Mouse (Mus musculus): Measurements from ENCODE around the gene Lsm3. TPM values are rescaled to one million over a fixed set of nuclear protein-coding genes. Genes with fewer than 3 reads are reported as not detected.
A peak's percentile ranks its signal among the peaks of the same experiment; 100 is the strongest.

Gene Lsm3
- polyA plus RNA-seq, 1 experiment from 2014 or later, result 332 TPM

GRCm38 (mm10) chr6:91506036-91506435 is 9.7 kb upstream of the Lsm3 start:
- no peak overlapping the region for H3K4me3 ChIP-seq (ENCODE audit: low read length)
- H3K27ac ChIP-seq (ENCODE audit: low read depth, low read length), result no peak overlapping the region
- ATAC-seq (ENCODE audit: low FRiP score, low TSS enrichment), result no peak
- H3K9me3 ChIP-seq (ENCODE audit: control insufficient read depth, low read length), result no peaks in the 10 kb centered on the region
- WGBS, result 93% methylated on average over 5 of the region's 5 CpGs
- no peak overlapping the region for H3K4me2 ChIP-seq (replicated peaks; ENCODE audit: low read depth, low read length)
- peaks cover 81% of the 10 kb centered on the region for H3K36me3 ChIP-seq (ENCODE audit: control insufficient read depth, insufficient read depth, low read length)
- no peaks in the 10 kb centered on the region for H3K27me3 ChIP-seq (ENCODE audit: control insufficient read depth, insufficient read depth, low read length)
- no peak overlapping the region for H3K9ac ChIP-seq (ENCODE audit: low read depth, low read length)
- H3K4me1 ChIP-seq (ENCODE audit: control insufficient read depth, insufficient read depth, low read length), result no peaks in the 10 kb centered on the region

- H3K36me3 ChIP-seq (ENCODE audit: control insufficient read depth, insufficient read depth, low read length), result peaks cover 67% of the 10 kb centered on the region
- H3K9me3 ChIP-seq (ENCODE audit: control insufficient read depth, low read length), result no peaks in the 10 kb centered on the region
- 89% methylated on average over 3 of the region's 3 CpGs for WGBS
- no peak overlapping the region for H3K27ac ChIP-seq (ENCODE audit: low read depth, low read length)
- no peaks in the 10 kb centered on the region for H3K4me1 ChIP-seq (ENCODE audit: control insufficient read depth, insufficient read depth, low read length)
- H3K9ac ChIP-seq (ENCODE audit: low read depth, low read length), result no peak overlapping the region
- ATAC-seq (ENCODE audit: low FRiP score, low TSS enrichment), result no peak
- H3K4me3 ChIP-seq (ENCODE audit: low read length), result no peak overlapping the region
- no peak overlapping the region for H3K4me2 ChIP-seq (replicated peaks; ENCODE audit: low read depth, low read length)
- H3K27me3 ChIP-seq (ENCODE audit: control insufficient read depth, insufficient read depth, low read length), result no peaks in the 10 kb centered on the region
These were observed 7.7 kb upstream of the Lsm3 start for GRCm38 (mm10) chr6:91508041-91508440.

GRCm38 (mm10) chr6:91509326-91509725 is 6.4 kb upstream of the Lsm3 start:
- H3K9ac ChIP-seq (ENCODE audit: low read depth, low read length), result no peak overlapping the region
- H3K9me3 ChIP-seq (ENCODE audit: control insufficient read depth, low read length), result no peaks in the 10 kb centered on the region
- no peak overlapping the region for H3K4me3 ChIP-seq (ENCODE audit: low read length)
- WGBS, result 45% methylated on average over 7 of the region's 7 CpGs
- H3K36me3 ChIP-seq (ENCODE audit: control insufficient read depth, insufficient read depth, low read length), result peaks cover 54% of the 10 kb centered on the region
- H3K27ac ChIP-seq (ENCODE audit: low read depth, low read length), result no peak overlapping the region
- H3K4me2 ChIP-seq (replicated peaks; ENCODE audit: low read depth, low read length), result no peak overlapping the region
- no peaks in the 10 kb centered on the region for H3K27me3 ChIP-seq (ENCODE audit: control insufficient read depth, insufficient read depth, low read length)
- no peak for ATAC-seq (ENCODE audit: low FRiP score, low TSS enrichment)
- peaks cover 4% of the 10 kb centered on the region; the same call in 1 of the 2 replicates for H3K4me1 ChIP-seq (ENCODE audit: control insufficient read depth, insufficient read depth, low read length)

- ATAC-seq (ENCODE audit: low FRiP score, low TSS enrichment), result no peak
- WGBS, result 75% methylated on average over 10 of the region's 10 CpGs
These were observed 5.5 kb upstream of the Lsm3 start for GRCm38 (mm10) chr6:91510211-91510610.

DNA sequence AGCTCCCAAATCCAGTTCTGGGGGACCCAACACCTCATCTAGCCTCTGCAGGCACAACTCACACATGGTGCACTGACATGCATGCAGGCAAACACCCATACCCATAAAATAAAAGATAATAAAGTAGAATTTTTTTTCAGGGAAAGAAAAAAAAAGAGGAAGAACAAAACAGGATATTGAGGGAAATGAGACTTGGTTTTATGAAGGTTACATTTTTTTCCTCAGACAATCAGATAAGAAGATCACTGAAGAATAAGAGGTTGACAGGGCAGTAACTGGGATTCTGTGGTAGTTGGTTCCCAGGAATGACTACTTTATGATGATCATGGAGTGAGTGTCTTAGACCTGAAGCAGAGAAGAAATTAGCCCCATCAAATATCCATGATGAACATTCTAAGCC is 1.6 kb upstream of the Lsm3 start:
- Histone ChIP-seq H3K4me1 (ENCODE audit: control insufficient read depth, insufficient read depth, low read length) (peaks cover 18% of the 10 kb centered on the region), H3K4me3 (ENCODE audit: low read length) (no peak overlapping the region; the same call in 1 of the 2 replicates), H3K9ac (ENCODE audit: low read depth, low read length) (no peak overlapping the region), H3K27me3 (ENCODE audit: control insufficient read depth, insufficient read depth, low read length) (no peaks in the 10 kb centered on the region), H3K4me2 (replicated peaks; ENCODE audit: low read depth, low read length) (peak overlapping the region; percentile 52), H3K36me3 (ENCODE audit: control insufficient read depth, insufficient read depth, low read length) (peaks cover 26% of the 10 kb centered on the region), H3K9me3 (ENCODE audit: control insufficient read depth, low read length) (no peaks in the 10 kb centered on the region), H3K27ac (ENCODE audit: low read depth, low read length) (no peak overlapping the region)
- ATAC-seq (ENCODE audit: low FRiP score, low TSS enrichment), result no peak

More at GRCm38 (mm10) chr6:91510211-91510610, 5.5 kb upstream of the Lsm3 start:
- Histone ChIP-seq H3K4me3 (ENCODE audit: low read length) (no peak overlapping the region), H3K4me1 (ENCODE audit: control insufficient read depth, insufficient read depth, low read length) (peaks cover 11% of the 10 kb centered on the region), H3K36me3 (ENCODE audit: control insufficient read depth, insufficient read depth, low read length) (peaks cover 45% of the 10 kb centered on the region), H3K27ac (ENCODE audit: low read depth, low read length) (no peak overlapping the region), H3K27me3 (ENCODE audit: control insufficient read depth, insufficient read depth, low read length) (no peaks in the 10 kb centered on the region), H3K9me3 (ENCODE audit: control insufficient read depth, low read length) (no peaks in the 10 kb centered on the region), H3K4me2 (replicated peaks; ENCODE audit: low read depth, low read length) (no peak overlapping the region), H3K9ac (ENCODE audit: low read depth, low read length) (no peak overlapping the region)

- Histone ChIP-seq H3K27me3 (ENCODE audit: control insufficient read depth, insufficient read depth, low read length) (no peaks in the 10 kb centered on the region), H3K4me1 (ENCODE audit: control insufficient read depth, insufficient read depth, low read length) (peaks cover 18% of the 10 kb centered on the region), H3K4me3 (ENCODE audit: low read length) (peak overlapping the region; percentile 94), H3K9me3 (ENCODE audit: control insufficient read depth, low read length) (no peaks in the 10 kb centered on the region), H3K27ac (ENCODE audit: low read depth, low read length) (peak overlapping the region; percentile 57), H3K36me3 (ENCODE audit: control insufficient read depth, insufficient read depth, low read length) (peaks cover 30% of the 10 kb centered on the region), H3K4me2 (replicated peaks; ENCODE audit: low read depth, low read length) (peak overlapping the region; percentile 52), H3K9ac (ENCODE audit: low read depth, low read length) (peak overlapping the region; percentile 91)
- ATAC-seq (ENCODE audit: low FRiP score, low TSS enrichment), result no peak
- WGBS, result 19% methylated on average over 10 of the region's 10 CpGs
These were observed 878 bp upstream of the Lsm3 start for GRCm38 (mm10) chr6:91514737-91515362.

- no peaks in the 10 kb centered on the region for H3K27me3 ChIP-seq (ENCODE audit: control insufficient read depth, insufficient read depth, low read length)
- H3K4me2 ChIP-seq (replicated peaks; ENCODE audit: low read depth, low read length), result no peak overlapping the region
- no peak for ATAC-seq (ENCODE audit: low FRiP score, low TSS enrichment)
- H3K4me3 ChIP-seq (ENCODE audit: low read length), result no peak overlapping the region
- H3K36me3 ChIP-seq (ENCODE audit: control insufficient read depth, insufficient read depth, low read length), result peaks cover 60% of the 10 kb centered on the region
- peaks cover 18% of the 10 kb centered on the region for H3K4me1 ChIP-seq (ENCODE audit: control insufficient read depth, insufficient read depth, low read length)
- 92% methylated on average over 7 of the region's 7 CpGs for WGBS
- no peak overlapping the region for H3K9ac ChIP-seq (ENCODE audit: low read depth, low read length)
- H3K9me3 ChIP-seq (ENCODE audit: control insufficient read depth, low read length), result no peaks in the 10 kb centered on the region
- H3K27ac ChIP-seq (ENCODE audit: low read depth, low read length), result no peak overlapping the region
These were observed 2.8 kb downstream of the Lsm3 start for GRCm38 (mm10) chr6:91518454-91519020.

DNA sequence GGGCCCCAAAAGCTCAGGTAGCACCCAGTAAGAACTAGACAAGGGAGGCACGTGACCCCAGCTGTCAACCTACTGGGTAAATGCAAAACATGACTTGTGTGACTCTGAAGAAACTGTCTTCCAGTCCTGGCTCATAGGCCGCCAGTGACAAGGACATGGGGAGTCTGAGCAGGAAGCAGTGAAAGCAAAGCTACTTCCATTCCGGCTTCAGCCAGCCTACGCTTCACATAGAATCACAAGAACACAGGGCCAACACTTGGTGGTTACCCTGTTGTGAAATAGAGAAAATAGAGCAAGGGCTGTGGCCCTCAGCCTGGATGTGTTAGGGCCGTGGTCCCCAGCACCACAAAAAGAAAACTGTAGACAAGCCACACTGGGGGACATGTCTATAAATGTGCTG is 7.1 kb downstream of the Lsm3 start:
- H3K27me3 ChIP-seq (ENCODE audit: control insufficient read depth, insufficient read depth, low read length), result no peaks in the 10 kb centered on the region
- H3K4me3 ChIP-seq (ENCODE audit: low read length), result no peak overlapping the region
- H3K4me2 ChIP-seq (replicated peaks; ENCODE audit: low read depth, low read length), result no peak overlapping the region
- H3K9me3 ChIP-seq (ENCODE audit: control insufficient read depth, low read length), result no peaks in the 10 kb centered on the region
- no peak overlapping the region for H3K27ac ChIP-seq (ENCODE audit: low read depth, low read length)
- no peak for ATAC-seq (ENCODE audit: low FRiP score, low TSS enrichment)
- 94% methylated on average over 5 of the region's 5 CpGs for WGBS
- H3K9ac ChIP-seq (ENCODE audit: low read depth, low read length), result no peak overlapping the region
- no peaks in the 10 kb centered on the region for H3K4me1 ChIP-seq (ENCODE audit: control insufficient read depth, insufficient read depth, low read length)
- peaks cover 67% of the 10 kb centered on the region for H3K36me3 ChIP-seq (ENCODE audit: control insufficient read depth, insufficient read depth, low read length)

GRCm38 (mm10) chr6:91525544-91525943 is 9.8 kb downstream of the Lsm3 start:
- no peak for ATAC-seq (ENCODE audit: low FRiP score, low TSS enrichment)
- Histone ChIP-seq H3K9ac (ENCODE audit: low read depth, low read length) (no peak overlapping the region), H3K27ac (ENCODE audit: low read depth, low read length) (no peak overlapping the region), H3K9me3 (ENCODE audit: control insufficient read depth, low read length) (no peaks in the 10 kb centered on the region), H3K27me3 (ENCODE audit: control insufficient read depth, insufficient read depth, low read length) (no peaks in the 10 kb centered on the region), H3K4me3 (ENCODE audit: low read length) (no peak overlapping the region), H3K4me1 (ENCODE audit: control insufficient read depth, insufficient read depth, low read length) (no peaks in the 10 kb centered on the region), H3K4me2 (replicated peaks; ENCODE audit: low read depth, low read length) (no peak overlapping the region), H3K36me3 (ENCODE audit: control insufficient read depth, insufficient read depth, low read length) (peaks cover 44% of the 10 kb centered on the region)
- WGBS, result 86% methylated on average over 4 of the region's 4 CpGs

All from kidney, embryonic 14.5 days (tissue).